Mouse (Mus musculus) MEL (cell line): ENCODE results near the gene Pdzd2.

Experiments used
- CTCF ChIP-seq, 3 experiments: IDR thresholded peaks in 2 of 3; conservative IDR thresholded peaks in 1 of 3; 2 replicates each; pipeline ENCODE4 v1.5.1; 2011 to 2012; ENCODE audit warnings: low read length in 3 of 3, low read depth in 2 of 3, mild to moderate bottlenecking in 2 of 3, improper control_type of control experiment in 1 of 3, inconsistent platforms in 1 of 3, mixed read lengths in 1 of 3, moderate library complexity in 1 of 3; ENCODE audit not compliant: control insufficient read depth in 1 of 3, insufficient read depth in 1 of 3, poor library complexity in 1 of 3, severe bottlenecking in 1 of 3
- EP300 ChIP-seq, 2 experiments: IDR thresholded peaks; 2 replicates each; pipeline ENCODE4 v1.6.1; 2011; ENCODE audit warnings: improper control_type of control experiment in 2 of 2, low read length in 2 of 2, low read depth in 1 of 2, mild to moderate bottlenecking in 1 of 2
- GABPA ChIP-seq: IDR thresholded peaks from 2 replicates; pipeline ENCODE4 v1.6.1; 2012; ENCODE audit warnings: low read depth, mild to moderate bottlenecking, inconsistent platforms, low read length, improper control_type of control experiment, moderate library complexity
- GATA1 ChIP-seq: IDR thresholded peaks from 2 replicates; pipeline ENCODE4 v1.6.1; 2011; ENCODE audit warnings: low read depth, low read length, improper control_type of control experiment
- HCFC1 ChIP-seq: IDR thresholded peaks from 2 replicates; pipeline ENCODE4 v1.6.1; 2012; ENCODE audit warnings: low read depth, mild to moderate bottlenecking, inconsistent platforms, low read length, improper control_type of control experiment, moderate library complexity
- KAT2A ChIP-seq: conservative IDR thresholded peaks from 2 replicates; pipeline ENCODE4 v1.6.1; 2012; ENCODE audit warnings: low read depth, low read length, improper control_type of control experiment, inconsistent platforms
- MAX ChIP-seq: IDR thresholded peaks from 2 replicates; pipeline ENCODE4 v1.6.1; 2011; ENCODE audit warnings: low read length, improper control_type of control experiment
- POLR2A ChIP-seq, 2 experiments: IDR thresholded peaks; 2 replicates each; pipeline ENCODE4 v1.6.1; 2011 to 2012; ENCODE audit warnings: low read length in 2 of 2, mild to moderate bottlenecking in 2 of 2, control low read depth in 1 of 2, improper control_type of control experiment in 1 of 2, low read depth in 1 of 2, moderate library complexity in 1 of 2; ENCODE audit not compliant: control insufficient read depth in 1 of 2, insufficient read depth in 1 of 2, poor library complexity in 1 of 2
- POLR2AphosphoS2 ChIP-seq: IDR thresholded peaks from 2 replicates; pipeline ENCODE4 v1.6.1; 2011; ENCODE audit warnings: low read length, improper control_type of control experiment
- SMC3 ChIP-seq: IDR thresholded peaks from 2 replicates; pipeline ENCODE4 v1.6.1; 2011; ENCODE audit warnings: low read depth, low read length, improper control_type of control experiment
- TAL1 ChIP-seq: IDR thresholded peaks from 2 replicates; pipeline ENCODE4 v1.6.1; 2012; ENCODE audit warnings: mild to moderate bottlenecking, inconsistent platforms, low read length, moderate library complexity, mixed read lengths
- ZKSCAN1 ChIP-seq: IDR thresholded peaks from 2 replicates; pipeline ENCODE4 v1.6.1; 2012; ENCODE audit warnings: low read depth, mild to moderate bottlenecking, inconsistent platforms, low read length, improper control_type of control experiment, moderate library complexity
- ZNF384 ChIP-seq: IDR thresholded peaks from 2 replicates; pipeline ENCODE4 v1.6.1; 2012; ENCODE audit warnings: low read depth, mild to moderate bottlenecking, inconsistent platforms, low read length, improper control_type of control experiment

DNA sequence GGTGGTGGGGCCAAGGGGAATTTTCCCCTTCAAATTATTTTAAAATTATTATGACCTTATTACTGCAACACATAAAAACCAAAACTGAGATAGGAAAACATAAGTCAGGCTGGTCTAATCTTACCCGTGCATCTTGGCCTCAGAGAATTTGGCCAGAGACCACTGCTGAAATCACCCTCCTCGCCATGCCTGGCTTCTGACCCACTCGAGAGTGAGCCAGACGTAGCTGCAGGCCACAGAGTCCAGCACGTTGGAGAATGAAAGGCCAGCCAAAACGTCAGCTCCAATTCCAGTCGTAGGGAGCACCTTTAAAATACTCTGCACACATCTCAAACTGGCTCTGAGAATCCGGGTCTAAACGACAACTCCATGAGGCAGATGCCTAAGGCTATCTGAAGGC lies 226.2 kb downstream of the Pdzd2 start:
- TF ChIP-seq GATA1 (no peak), MAX (no peak), CTCF (IDR thresholded peaks at IDR 0.05 in 2 of 3, conservative IDR thresholded peaks at IDR 0.05 in 1 of 3; ENCODE audit: control insufficient read depth in 1 of 3, insufficient read depth in 1 of 3, low read depth in 2 of 3, low read length in 3 of 3, poor library complexity in 1 of 3, severe bottlenecking in 1 of 3) (no peak), EP300 (IDR thresholded peaks at IDR 0.05; ENCODE audit: low read depth in 1 of 2, low read length in 2 of 2) (no peak), ZNF384 (no peak), POLR2AphosphoS2 (no peak), POLR2A (IDR thresholded peaks at IDR 0.05; ENCODE audit: control insufficient read depth in 1 of 2, insufficient read depth in 1 of 2, low read depth in 1 of 2, low read length in 2 of 2, poor library complexity in 1 of 2) (no peak), SMC3 (no peak), TAL1 (no peak), HCFC1 (no peak), KAT2A (no peak), GABPA (no peak), ZKSCAN1 (no peak)
